Mouse (Mus musculus) lung, postnatal 0 days (tissue): ENCODE results near the gene Usp29. TPM values are rescaled to one million over a fixed set of nuclear protein-coding genes. Genes with fewer than 3 reads are reported as not detected.

Experiments used
- ATAC-seq: fragments of 200-750 bp; cut with Nextera tagmentation; 2 replicates; pipeline ENCODE4 v1.8.0; 2017; ENCODE audit warnings: moderate library complexity
- DNase-seq: peaks from one replicate; pipeline ENCODE4 v3.0.0-alpha.2; 2016; ENCODE audit warnings: low spot score
- H3K27ac ChIP-seq: fragments of 300-500 bp; sonication (generic); 2 replicates; pipeline ENCODE4 v1.5.1; 2014; ENCODE audit warnings: antibody characterized with exemption, mild to moderate bottlenecking, low read length, mixed read lengths
- H3K27me3 ChIP-seq: fragments of 300-500 bp; sonication (generic); replicated peaks from 2 replicates; pipeline ENCODE4 v1.6.1; 2014; ENCODE audit warnings: low read length, mixed read lengths; ENCODE audit not compliant: insufficient read depth
- H3K36me3 ChIP-seq: fragments of 300-500 bp; sonication (generic); 2 replicates; pipeline ENCODE4 v1.6.1; 2014; ENCODE audit warnings: low read length, mixed read lengths; ENCODE audit not compliant: insufficient read depth
- H3K4me1 ChIP-seq: fragments of 300-500 bp; sonication (generic); 2 replicates; pipeline ENCODE4 v1.6.1; 2014; ENCODE audit warnings: antibody characterized with exemption, low read depth, low read length, mixed read lengths; ENCODE audit not compliant: insufficient read depth
- H3K4me2 ChIP-seq: fragments of 300-500 bp; sonication (generic); replicated peaks from 2 replicates; pipeline ENCODE4 v1.6.1; 2014; ENCODE audit warnings: low read depth, mild to moderate bottlenecking, low read length, moderate library complexity, mixed read lengths
- H3K4me3 ChIP-seq: fragments of 300-500 bp; sonication (generic); 2 replicates; pipeline ENCODE4 v1.5.1; 2014; ENCODE audit warnings: low read depth, low read length
- H3K9ac ChIP-seq: fragments of 300-500 bp; sonication (generic); replicated peaks from 2 replicates; pipeline ENCODE4 v1.6.1; 2014; ENCODE audit warnings: low read depth, mild to moderate bottlenecking
- H3K9me3 ChIP-seq: fragments of 300-500 bp; sonication (generic); 2 replicates; pipeline ENCODE4 v1.6.1; 2016; ENCODE audit warnings: low read length, mixed read lengths
- CTCF ChIP-seq: IDR thresholded peaks from 2 replicates; pipeline ENCODE4 v1.5.1; 2016; ENCODE audit warnings: antibody characterized with exemption, mild to moderate bottlenecking
- EP300 ChIP-seq: IDR thresholded peaks from 2 replicates; pipeline ENCODE4 v1.6.1; 2016; ENCODE audit warnings: antibody characterized with exemption, mild to moderate bottlenecking, control low read depth
- WGBS: fragments of 180-500 bp; shearing (Covaris S2); extraction: QIAGEN DNeasy Blood & Tissue Kit; methylation state at CpG from one replicate; pipeline ENCODE4 v1.1.7; 2014; 5-methylcytosine and 5-hydroxymethylcytosine counted together
- polyA plus RNA-seq: library from polyadenylated mRNA; unstranded; fragments of >200 nt; fragmentation: Nextera tagmentation; extraction: Ambion mirVana; gene quantifications from 2 replicates; pipeline ENCODE4 v1.2.1, GENCODE M21; 2015

Usp29 gene
- polyA plus RNA-seq, 1 experiment from 2014 or later = 1.1 TPM

GRCm38 (mm10) chr7:6851717-6852503 is 121.5 kb downstream of the Usp29 start:
- ATAC-seq (no peak), DNase-seq (no peak)
- 25% methylated on average over 5 of the region's 5 CpGs for WGBS

GRCm38 (mm10) chr7:6855613-6856405 is 125.4 kb downstream of the Usp29 start:
- no peak for ATAC-seq
- TF ChIP-seq EP300 (no peak), CTCF (no peak)
- Histone ChIP-seq H3K9ac (no peak overlapping the region), H3K4me1 (no peaks in the 10 kb centered on the region), H3K4me2 (no peak overlapping the region), H3K27ac (no peak overlapping the region), H3K27me3 (no peaks in the 10 kb centered on the region), H3K36me3 (no peaks in the 10 kb centered on the region), H3K4me3 (no peak overlapping the region), H3K9me3 (no peaks in the 10 kb centered on the region)
- WGBS = 44% methylated on average over 10 of the region's 10 CpGs
- DNase-seq = no peak

More at GRCm38 (mm10) chr7:6851717-6852503, 121.5 kb downstream of the Usp29 start:
- Histone ChIP-seq H3K4me2 (no peak overlapping the region), H3K27ac (no peak overlapping the region), H3K4me1 (no peaks in the 10 kb centered on the region), H3K9me3 (no peaks in the 10 kb centered on the region), H3K36me3 (no peaks in the 10 kb centered on the region), H3K27me3 (no peaks in the 10 kb centered on the region), H3K9ac (no peak overlapping the region), H3K4me3 (no peak overlapping the region)
- no peak for TF ChIP-seq EP300
- no peak for TF ChIP-seq CTCF

- Histone ChIP-seq H3K36me3 (no peaks in the 10 kb centered on the region), H3K9me3 (no peaks in the 10 kb centered on the region), H3K4me3 (no peak overlapping the region), H3K27ac (no peak overlapping the region), H3K4me1 (no peaks in the 10 kb centered on the region), H3K27me3 (no peaks in the 10 kb centered on the region), H3K9ac (no peak overlapping the region), H3K4me2 (no peak overlapping the region)
- DNase-seq = no peak
- 30% methylated on average over 5 of the region's 5 CpGs for WGBS
- no peak for ATAC-seq
- TF ChIP-seq CTCF (no peak), EP300 (no peak)
Measured at GRCm38 (mm10) chr7:6858694-6859270, 128.4 kb downstream of the Usp29 start.

DNA sequence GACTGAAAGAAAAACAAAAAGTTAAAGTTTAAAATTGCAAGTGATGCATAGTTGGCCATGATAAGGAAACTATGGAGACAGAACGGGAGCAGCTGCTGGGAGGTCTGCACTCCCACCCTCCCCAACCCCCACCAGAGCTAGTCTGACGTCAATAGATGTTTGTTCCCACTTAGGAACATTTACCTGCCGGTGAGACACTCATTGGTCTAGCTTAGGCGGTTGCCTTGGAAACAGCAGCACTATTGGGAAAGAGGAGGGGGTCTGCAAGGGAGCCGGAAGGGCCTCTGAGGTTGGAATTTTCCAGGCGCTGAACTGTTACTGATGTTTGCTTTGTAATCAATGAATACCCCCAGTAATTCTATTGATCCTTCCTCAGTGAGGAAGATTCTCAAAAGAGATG is 130.3 kb downstream of the Usp29 start:
- ATAC-seq (peak; percentile 58; the same call in 1 of the 2 replicates), DNase-seq (peak; percentile 24)
- H3K9ac ChIP-seq = no peak overlapping the region
- H3K4me2 ChIP-seq = no peak overlapping the region
- H3K4me1 ChIP-seq = no peaks in the 10 kb centered on the region
- H3K27me3 ChIP-seq = no peaks in the 10 kb centered on the region
- no peaks in the 10 kb centered on the region for H3K9me3 ChIP-seq
- no peak overlapping the region for H3K27ac ChIP-seq
- TF ChIP-seq CTCF (no peak), EP300 (no peak)
- H3K36me3 ChIP-seq = no peaks in the 10 kb centered on the region
- H3K4me3 ChIP-seq = no peak overlapping the region
- WGBS = 12% methylated on average over 6 of the region's 6 CpGs

DNA sequence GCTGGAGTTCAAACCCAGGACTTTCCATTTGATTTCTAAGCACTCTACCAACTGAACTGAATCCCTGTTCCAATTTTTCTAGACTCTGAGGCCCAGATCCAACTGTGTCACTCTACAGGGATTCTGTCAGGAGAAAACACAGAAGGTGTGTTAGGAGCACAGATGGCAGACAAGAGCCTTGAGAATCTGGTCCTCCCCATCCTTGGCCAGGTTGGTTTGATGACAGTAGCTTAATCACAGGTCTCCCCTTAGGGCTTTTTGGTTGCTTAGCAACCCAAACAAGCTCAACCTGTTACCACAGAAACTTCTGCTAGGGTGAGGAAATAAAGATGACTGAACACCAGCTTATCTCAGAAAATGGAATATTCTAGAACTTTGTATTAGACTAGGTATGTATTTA is 136.0 kb downstream of the Usp29 start:
- Histone ChIP-seq H3K36me3 (no peaks in the 10 kb centered on the region), H3K9me3 (no peaks in the 10 kb centered on the region), H3K4me3 (no peak overlapping the region), H3K4me2 (no peak overlapping the region), H3K27ac (no peak overlapping the region), H3K4me1 (no peaks in the 10 kb centered on the region), H3K9ac (no peak overlapping the region), H3K27me3 (no peaks in the 10 kb centered on the region)
- DNase-seq (no peak), ATAC-seq (no peak)
- no peak for TF ChIP-seq EP300

DNA sequence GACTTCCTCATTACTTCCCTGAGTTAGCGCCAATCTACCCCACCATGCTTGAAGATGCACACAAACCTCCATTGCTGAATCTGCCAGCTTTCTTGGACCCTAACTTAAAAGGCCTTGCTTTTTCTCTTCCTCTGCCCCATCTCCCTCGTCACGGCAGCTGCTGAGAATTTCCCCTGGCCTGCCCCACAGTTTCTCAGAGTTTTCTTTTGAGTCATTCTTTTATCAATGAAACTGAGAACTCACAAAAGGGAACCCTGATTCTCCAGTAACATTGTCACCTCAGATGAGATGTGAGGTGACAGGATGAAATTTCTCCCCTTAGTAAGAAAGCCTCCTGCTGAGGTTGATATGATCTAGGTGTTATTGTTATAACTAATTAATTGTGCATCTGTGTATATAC is 138.5 kb downstream of the Usp29 start:
- no peak overlapping the region for H3K4me2 ChIP-seq
- WGBS = 80% methylated on average over 3 of the region's 3 CpGs
- no peaks in the 10 kb centered on the region for H3K9me3 ChIP-seq

More for the DNA sequence above, 138.5 kb downstream of the Usp29 start:
- Histone ChIP-seq H3K27me3 (no peaks in the 10 kb centered on the region), H3K4me3 (no peak overlapping the region), H3K4me1 (no peaks in the 10 kb centered on the region), H3K9ac (no peak overlapping the region), H3K36me3 (no peaks in the 10 kb centered on the region), H3K27ac (no peak overlapping the region)
- TF ChIP-seq EP300 (no peak), CTCF (no peak)
- ATAC-seq (no peak), DNase-seq (no peak)
